Mouse (Mus musculus): ENCODE data around the gene Gm28035. TPM values are rescaled to one million over a fixed set of nuclear protein-coding genes. Genes with fewer than 3 reads are reported as not detected.

The Gm28035 gene
- polyA plus RNA-seq, 1 experiment from 2014 or later = 0.40 TPM

DNA sequence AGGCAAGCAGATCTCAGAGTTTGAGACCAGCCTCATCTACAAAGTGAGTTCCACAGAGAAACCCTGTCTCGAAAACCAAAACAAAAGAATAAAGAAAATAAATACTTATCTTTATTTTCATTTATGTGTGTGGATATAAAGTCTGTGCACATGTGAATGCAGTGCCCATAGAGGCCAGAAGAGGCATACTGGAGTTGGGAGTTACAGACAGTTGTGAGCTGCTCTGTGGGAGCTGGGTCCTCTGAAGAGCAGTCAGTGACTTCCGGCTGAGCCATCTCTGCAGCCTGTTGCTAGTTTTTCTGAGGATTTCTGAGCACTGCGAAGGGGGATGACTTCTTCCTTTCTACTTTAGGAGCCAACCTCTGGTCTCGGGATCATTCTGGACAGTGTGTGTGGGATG lies 75.8 kb downstream of the Gm28035 start:
- no peak overlapping the region for H3K4me3 ChIP-seq
- ATAC-seq (ENCODE audit: insufficient number of reproducible peaks, low FRiP score) = no peak
- H3K9ac ChIP-seq = no peak overlapping the region
- H3K27me3 ChIP-seq (replicated peaks) = no peaks in the 10 kb centered on the region
- no peaks in the 10 kb centered on the region for H3K4me1 ChIP-seq (replicated peaks)
- H3K27ac ChIP-seq (ENCODE audit: poor library complexity, severe bottlenecking) = no peak overlapping the region
- H3K9me3 ChIP-seq (replicated peaks) = no peaks in the 10 kb centered on the region
- H3K4me2 ChIP-seq = no peak overlapping the region
- peaks cover 90% of the 10 kb centered on the region for H3K36me3 ChIP-seq
- 92% methylated on average over 4 of the region's 4 CpGs for WGBS

DNA sequence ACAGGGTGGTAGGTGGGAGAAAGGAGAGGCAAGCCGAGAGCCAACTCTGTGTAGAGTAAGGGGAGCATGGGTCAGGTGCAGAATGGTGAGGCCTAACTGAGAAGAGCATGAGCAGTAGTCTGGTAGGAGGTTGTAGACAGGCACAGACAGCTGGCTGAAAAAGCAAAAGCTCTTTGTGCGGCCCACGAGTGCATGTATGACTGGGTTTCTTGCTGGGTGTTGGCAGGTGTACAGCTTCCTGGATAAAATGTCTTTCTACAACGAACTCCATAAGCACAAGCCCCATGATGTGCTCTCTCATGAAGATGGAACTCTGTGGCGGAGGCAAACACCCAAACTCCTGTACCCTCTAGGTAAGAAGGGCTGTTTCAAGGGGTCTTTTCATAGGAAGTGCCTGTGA lies 76.6 kb downstream of the Gm28035 start:
- Histone ChIP-seq H3K4me2 (no peak overlapping the region), H3K9me3 (replicated peaks) (no peaks in the 10 kb centered on the region), H3K4me1 (replicated peaks) (no peaks in the 10 kb centered on the region), H3K36me3 (peaks cover 92% of the 10 kb centered on the region), H3K9ac (no peak overlapping the region), H3K27ac (ENCODE audit: poor library complexity, severe bottlenecking) (no peak overlapping the region), H3K27me3 (replicated peaks) (no peaks in the 10 kb centered on the region), H3K4me3 (no peak overlapping the region)
- WGBS = 92% methylated on average over 5 of the region's 5 CpGs
- ATAC-seq (ENCODE audit: insufficient number of reproducible peaks, low FRiP score) = no peak

DNA sequence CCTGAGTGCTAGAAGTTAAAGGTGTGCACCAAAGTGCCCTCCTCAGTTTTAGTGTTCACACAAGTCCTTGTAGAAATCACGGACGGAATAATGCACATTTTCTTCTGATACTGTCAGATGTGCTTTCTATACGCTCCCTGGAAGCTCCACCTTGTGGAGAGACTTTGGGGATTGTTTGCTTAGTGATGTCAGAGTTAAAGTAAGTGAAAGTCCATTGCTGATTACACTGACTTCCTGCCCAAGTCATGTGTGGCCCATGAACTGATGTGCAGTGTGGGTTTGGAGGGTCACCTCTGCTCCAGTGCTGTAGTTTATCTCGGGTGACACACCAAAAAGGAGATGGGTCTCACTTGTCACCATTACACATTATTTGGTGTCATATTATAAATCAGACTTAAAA lies 78.9 kb downstream of the Gm28035 start:
- H3K9me3 ChIP-seq (replicated peaks) = no peaks in the 10 kb centered on the region
- H3K36me3 ChIP-seq = peaks cover 92% of the 10 kb centered on the region
- 82% methylated on average over 4 of the region's 4 CpGs for WGBS
- H3K27ac ChIP-seq (ENCODE audit: poor library complexity, severe bottlenecking) = no peak overlapping the region
- no peak overlapping the region for H3K4me2 ChIP-seq
- H3K4me1 ChIP-seq (replicated peaks) = no peaks in the 10 kb centered on the region
- H3K9ac ChIP-seq = no peak overlapping the region
- H3K4me3 ChIP-seq = no peak overlapping the region
- no peaks in the 10 kb centered on the region for H3K27me3 ChIP-seq (replicated peaks)
- ATAC-seq (ENCODE audit: insufficient number of reproducible peaks, low FRiP score) = no peak

DNA sequence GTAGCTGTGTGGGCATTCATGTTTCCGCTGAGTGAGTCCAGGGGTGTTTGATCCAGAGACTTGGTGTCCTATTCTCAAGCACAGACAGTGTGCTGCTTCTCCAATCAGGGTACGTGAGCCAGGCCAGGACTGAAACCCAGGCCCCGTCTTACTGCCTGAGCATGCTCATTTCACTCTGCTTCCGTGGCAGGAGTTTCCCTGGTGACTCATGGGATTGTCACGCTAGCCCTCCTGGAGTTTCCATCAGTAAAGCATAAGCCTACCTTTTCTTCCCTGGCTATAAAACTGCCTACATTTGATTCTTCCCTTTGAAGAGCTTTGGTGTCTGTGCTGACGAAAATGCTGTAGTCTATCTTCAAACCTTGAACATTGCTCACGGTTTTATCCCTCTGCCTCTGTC lies 82.7 kb downstream of the Gm28035 start:
- Histone ChIP-seq H3K36me3 (peaks cover 91% of the 10 kb centered on the region), H3K4me3 (no peak overlapping the region), H3K27me3 (replicated peaks) (no peaks in the 10 kb centered on the region), H3K9me3 (replicated peaks) (no peaks in the 10 kb centered on the region), H3K4me2 (no peak overlapping the region), H3K9ac (no peak overlapping the region), H3K4me1 (replicated peaks) (no peaks in the 10 kb centered on the region), H3K27ac (ENCODE audit: poor library complexity, severe bottlenecking) (no peak overlapping the region)
- 89% methylated on average over 7 of the region's 7 CpGs for WGBS
- no peak for ATAC-seq (ENCODE audit: insufficient number of reproducible peaks, low FRiP score)

DNA sequence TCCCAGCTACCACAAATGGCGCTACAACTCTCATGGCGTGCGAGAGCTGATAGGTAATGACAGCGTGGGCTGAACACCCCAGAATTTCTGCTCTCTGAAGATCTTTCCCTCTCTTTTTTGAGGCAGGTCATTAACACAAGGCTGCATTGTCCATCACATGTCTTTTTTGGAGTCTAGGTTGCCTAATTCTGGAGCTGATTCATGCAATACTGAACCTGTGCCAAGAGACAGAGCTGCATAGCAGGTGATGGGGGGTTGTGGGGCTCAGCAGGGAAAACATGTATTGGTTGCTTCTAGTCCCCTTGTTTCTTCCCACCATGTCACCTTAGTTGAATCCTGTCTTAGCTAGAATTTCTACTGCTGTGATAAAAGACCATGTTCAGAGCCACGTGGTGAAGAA lies 84.9 kb downstream of the Gm28035 start:
- ATAC-seq (ENCODE audit: insufficient number of reproducible peaks, low FRiP score) = no peak
- Histone ChIP-seq H3K27ac (ENCODE audit: poor library complexity, severe bottlenecking) (no peak overlapping the region), H3K4me2 (no peak overlapping the region), H3K9me3 (replicated peaks) (no peaks in the 10 kb centered on the region), H3K27me3 (replicated peaks) (no peaks in the 10 kb centered on the region), H3K36me3 (peaks cover 96% of the 10 kb centered on the region), H3K9ac (no peak overlapping the region), H3K4me1 (replicated peaks) (no peaks in the 10 kb centered on the region), H3K4me3 (no peak overlapping the region)
- WGBS = 92% methylated on average over 5 of the region's 5 CpGs

DNA sequence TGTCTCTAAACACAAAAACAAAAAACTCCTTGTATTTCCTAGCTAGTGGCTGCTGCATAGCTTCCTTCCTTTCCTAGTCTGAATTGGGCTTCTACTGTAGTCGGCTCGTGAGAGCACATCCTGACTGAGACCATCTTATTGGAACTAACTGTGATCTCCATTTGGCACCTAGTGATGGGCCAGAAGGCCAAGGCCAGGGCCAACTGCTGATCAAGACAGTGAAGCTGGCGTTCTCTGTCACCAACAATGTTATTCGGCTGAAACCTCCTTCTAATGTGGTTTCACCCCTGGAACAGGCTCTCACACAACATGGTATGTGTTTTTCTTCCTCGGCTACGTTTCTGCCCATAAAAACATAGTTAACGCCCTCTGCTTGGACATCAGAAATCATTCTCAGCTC lies 86.9 kb downstream of the Gm28035 start:
- Histone ChIP-seq H3K36me3 (peaks cover 97% of the 10 kb centered on the region), H3K4me1 (replicated peaks) (no peaks in the 10 kb centered on the region), H3K27ac (ENCODE audit: poor library complexity, severe bottlenecking) (no peak overlapping the region), H3K9me3 (replicated peaks) (no peaks in the 10 kb centered on the region), H3K4me2 (no peak overlapping the region), H3K9ac (no peak overlapping the region), H3K27me3 (replicated peaks) (no peaks in the 10 kb centered on the region), H3K4me3 (no peak overlapping the region)
- ATAC-seq (ENCODE audit: insufficient number of reproducible peaks, low FRiP score) = no peak
- 86% methylated on average over 7 of the region's 7 CpGs for WGBS

DNA sequence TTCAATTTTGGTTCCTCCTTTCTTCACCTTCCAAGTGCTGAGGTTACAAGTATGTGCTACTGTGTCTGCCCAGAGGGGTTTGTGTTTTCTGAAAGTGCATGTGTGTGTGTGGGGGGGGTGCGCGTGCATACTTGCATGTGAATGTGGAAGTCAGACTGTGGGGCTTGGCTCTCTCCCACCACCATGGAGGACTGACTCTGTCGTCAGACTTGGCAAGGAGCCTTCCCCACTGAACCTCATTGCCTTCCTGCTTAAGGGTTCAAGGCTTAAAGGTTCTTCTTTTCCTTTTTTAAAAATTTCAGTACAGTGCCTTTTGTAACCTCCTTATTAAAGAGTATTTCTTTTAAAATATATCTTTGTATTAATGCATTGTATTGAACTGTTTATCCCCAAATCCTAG lies 88.4 kb downstream of the Gm28035 start:
- Histone ChIP-seq H3K4me3 (no peak overlapping the region), H3K4me2 (no peak overlapping the region), H3K9ac (no peak overlapping the region), H3K4me1 (replicated peaks) (no peaks in the 10 kb centered on the region), H3K27ac (ENCODE audit: poor library complexity, severe bottlenecking) (no peak overlapping the region), H3K27me3 (replicated peaks) (no peaks in the 10 kb centered on the region), H3K9me3 (replicated peaks) (no peaks in the 10 kb centered on the region), H3K36me3 (peaks cover 97% of the 10 kb centered on the region)
- no peak for ATAC-seq (ENCODE audit: insufficient number of reproducible peaks, low FRiP score)
- 93% methylated on average over 3 of the region's 3 CpGs for WGBS

Other genes starting within 250 kb of the Gm28035 start
- 15.8 and 15.9 TPM in 2 replicates for gene Wdr34, start 191.7 kb upstream of the Gm28035 start, polyA plus RNA-seq (2016; fragmentation: Nextera tagmentation; extraction: Ambion mirVana)
- 297 and 306 TPM in 2 replicates for gene Set, start 183.2 kb upstream of the Gm28035 start, polyA plus RNA-seq (2016; fragmentation: Nextera tagmentation; extraction: Ambion mirVana)
- gene Pkn3, start 162.9 kb upstream of the Gm28035 start, polyA plus RNA-seq (2016; fragmentation: Nextera tagmentation; extraction: Ambion mirVana) = 19.6 and 21.5 TPM in 2 replicates
- gene Zdhhc12, start 146.9 kb upstream of the Gm28035 start, polyA plus RNA-seq (2016; fragmentation: Nextera tagmentation; extraction: Ambion mirVana) = 49.8 and 50.4 TPM in 2 replicates
- gene Zer1, start 116.0 kb upstream of the Gm28035 start, polyA plus RNA-seq (2016; fragmentation: Nextera tagmentation; extraction: Ambion mirVana) = 5.7 and 6.1 TPM in 2 replicates
- gene Tbc1d13, start 106.8 kb upstream of the Gm28035 start, polyA plus RNA-seq (2016; fragmentation: Nextera tagmentation; extraction: Ambion mirVana) = 5.4 and 5.8 TPM in 2 replicates
- 37.0 and 39.7 TPM in 2 replicates for gene Endog, start 69.1 kb upstream of the Gm28035 start, polyA plus RNA-seq (2016; fragmentation: Nextera tagmentation; extraction: Ambion mirVana)
- 34.8 and 35.5 TPM in 2 replicates for gene Spout1, start 62.1 kb upstream of the Gm28035 start, polyA plus RNA-seq (2016; fragmentation: Nextera tagmentation; extraction: Ambion mirVana)
- 14.0 and 14.9 TPM in 2 replicates for gene Kyat1, start 34.7 kb upstream of the Gm28035 start, polyA plus RNA-seq (2016; fragmentation: Nextera tagmentation; extraction: Ambion mirVana)
- gene Lrrc8a, start 2.9 kb upstream of the Gm28035 start, polyA plus RNA-seq (2016; fragmentation: Nextera tagmentation; extraction: Ambion mirVana) = 35.4 and 37.7 TPM in 2 replicates
- gene Phyhd1, start 25.6 kb downstream of the Gm28035 start, polyA plus RNA-seq (2016; fragmentation: Nextera tagmentation; extraction: Ambion mirVana) = 5.7 and 6.5 TPM in 2 replicates
- not detected in 2 replicates for gene Gm28038, start 40.5 kb downstream of the Gm28035 start, polyA plus RNA-seq (2016; fragmentation: Nextera tagmentation; extraction: Ambion mirVana)
- 26.6 and 27.1 TPM in 2 replicates for gene Dolk, start 45.8 kb downstream of the Gm28035 start, polyA plus RNA-seq (2016; fragmentation: Nextera tagmentation; extraction: Ambion mirVana)
- 34.4 and 34.9 TPM in 2 replicates for gene Nup188, start 45.8 kb downstream of the Gm28035 start, polyA plus RNA-seq (2016; fragmentation: Nextera tagmentation; extraction: Ambion mirVana)
- 117 and 130 TPM in 2 replicates for gene Sh3glb2, start 118.8 kb downstream of the Gm28035 start, polyA plus RNA-seq (2016; fragmentation: Nextera tagmentation; extraction: Ambion mirVana)
- 32.7 and 33.6 TPM in 2 replicates for gene Miga2, start 123.7 kb downstream of the Gm28035 start, polyA plus RNA-seq (2016; fragmentation: Nextera tagmentation; extraction: Ambion mirVana)
- 21.9 and 22.2 TPM in 2 replicates for gene Dolpp1, start 151.7 kb downstream of the Gm28035 start, polyA plus RNA-seq (2016; fragmentation: Nextera tagmentation; extraction: Ambion mirVana)
- gene Crat, start 175.2 kb downstream of the Gm28035 start, polyA plus RNA-seq (2016; fragmentation: Nextera tagmentation; extraction: Ambion mirVana) = 67.9 and 74.2 TPM in 2 replicates
- 107 and 115 TPM in 2 replicates for gene Ptpa, start 175.5 kb downstream of the Gm28035 start, polyA plus RNA-seq (2016; fragmentation: Nextera tagmentation; extraction: Ambion mirVana)
- gene Ier5l, start 233.7 kb downstream of the Gm28035 start, polyA plus RNA-seq (2016; fragmentation: Nextera tagmentation; extraction: Ambion mirVana) = 1.7 and 2.0 TPM in 2 replicates

Measured in heart, embryonic 12.5 days (tissue).